Mouse (Mus musculus) G1E (cell line): ENCODE results near the gene Zbed4. TPM values are rescaled to one million over a fixed set of nuclear protein-coding genes. Genes with fewer than 3 reads are reported as not detected.
A peak's percentile ranks its signal among the peaks of the same experiment; 100 is the strongest.

ENCODE experiments used
- ATAC-seq: 2 replicates; pipeline ENCODE4 v1.8.0; 2016; ENCODE audit warnings: mild to moderate bottlenecking; ENCODE audit not compliant: insufficient number of reproducible peaks, poor library complexity, low FRiP score, severe bottlenecking; ENCODE audit errors: extremely low read depth
- DNase-seq: peaks from one replicate; pipeline ENCODE4 v3.0.0; 2012; ENCODE audit warnings: low spot score
- H3K27me3 ChIP-seq: 2 replicates; pipeline ENCODE4 v1.6.1; 2012; ENCODE audit warnings: mild to moderate bottlenecking, low read length, inconsistent platforms; ENCODE audit not compliant: insufficient read depth
- H3K36me3 ChIP-seq: replicated peaks from 2 replicates; pipeline ENCODE3; 2012; ENCODE audit warnings: mild to moderate bottlenecking, inconsistent platforms
- H3K4me1 ChIP-seq: 2 replicates; pipeline ENCODE4 v1.6.1; 2012; ENCODE audit warnings: low read depth, low read length, inconsistent platforms, mixed read lengths; ENCODE audit not compliant: insufficient read depth
- H3K4me3 ChIP-seq: 2 replicates; pipeline ENCODE4 v1.5.1; 2012; ENCODE audit warnings: low read depth, mild to moderate bottlenecking, inconsistent platforms, low read length, moderate library complexity, mixed read lengths
- H3K9me3 ChIP-seq: replicated peaks from 2 replicates; pipeline ENCODE4 v1.6.1; 2012; ENCODE audit warnings: inconsistent platforms
- CTCF ChIP-seq: IDR thresholded peaks from 2 replicates; pipeline ENCODE4 v1.5.1; 2012; ENCODE audit warnings: low read depth, low read length, inconsistent platforms, mixed read lengths
- GATA1 ChIP-seq: IDR thresholded peaks from 2 replicates; pipeline ENCODE4 v1.6.1; 2012; ENCODE audit warnings: borderline replicate concordance, low read length, inconsistent platforms, mixed read lengths
- GATA2 ChIP-seq: IDR thresholded peaks from 2 replicates; pipeline ENCODE4 v1.6.1; 2012; ENCODE audit warnings: low read depth, low read length, inconsistent platforms, borderline replicate concordance
- POLR2AphosphoS5 ChIP-seq: IDR thresholded peaks from 2 replicates; pipeline ENCODE4 v1.6.1; 2012; ENCODE audit warnings: low read depth, low read length, inconsistent platforms; ENCODE audit not compliant: insufficient replicate concordance
- TAL1 ChIP-seq: conservative IDR thresholded peaks from 2 replicates; pipeline ENCODE4 v1.6.1; 2012; ENCODE audit warnings: low read depth, low read length, inconsistent platforms, mixed read lengths
- polyA plus RNA-seq: library from polyadenylated mRNA; stranded (reverse); fragments of >175 nt; gene quantifications from 2 replicates; pipeline ENCODE4 v1.2.3, GENCODE M21; 2012
- total RNA-seq, 2 experiments: library from RNA; stranded (forward) in 1 of 2; stranded (reverse) in 1 of 2; fragments of 200-1000 nt in 1 of 2; fragments of >200 nt in 1 of 2; fragmentation: Nextera tagmentation in 1 of 2; gene quantifications; 2 replicates each; pipeline ENCODE4 v1.2.3; 2014 to 2017

Zbed4 gene
- total and polyA plus RNA-seq, 3 experiments: 11.0 to 40.8 (median 37.2) TPM

DNA sequence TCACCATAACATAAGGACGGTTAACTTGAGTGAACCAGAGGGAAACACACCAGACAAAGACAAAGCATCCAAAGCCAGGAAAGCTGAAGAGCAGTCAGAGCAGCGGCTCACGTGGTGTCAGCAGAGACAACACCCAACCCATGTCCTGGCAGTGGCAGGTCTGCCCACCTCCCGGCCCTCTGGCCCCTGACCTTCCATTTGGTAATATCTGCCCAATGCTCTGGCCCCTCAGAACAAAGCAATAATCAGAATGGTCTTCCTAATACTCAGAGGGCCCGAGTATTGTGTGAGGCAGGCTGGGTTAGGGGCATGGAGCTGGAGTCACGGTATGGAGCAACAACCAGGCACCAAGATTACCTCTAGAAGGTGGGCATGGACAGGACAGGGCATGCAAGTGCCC, 28.3 kb upstream of the Zbed4 start:
- TF ChIP-seq POLR2AphosphoS5 (no peak), GATA2 (no peak), CTCF (no peak), TAL1 (no peak), GATA1 (no peak)
- DNase-seq (no peak), ATAC-seq (no peak)
- Histone ChIP-seq H3K36me3 (peaks cover 87% of the 10 kb centered on the region), H3K27me3 (no peaks in the 10 kb centered on the region), H3K4me3 (no peak overlapping the region), H3K9me3 (no peaks in the 10 kb centered on the region), H3K4me1 (peaks cover 39% of the 10 kb centered on the region)

DNA sequence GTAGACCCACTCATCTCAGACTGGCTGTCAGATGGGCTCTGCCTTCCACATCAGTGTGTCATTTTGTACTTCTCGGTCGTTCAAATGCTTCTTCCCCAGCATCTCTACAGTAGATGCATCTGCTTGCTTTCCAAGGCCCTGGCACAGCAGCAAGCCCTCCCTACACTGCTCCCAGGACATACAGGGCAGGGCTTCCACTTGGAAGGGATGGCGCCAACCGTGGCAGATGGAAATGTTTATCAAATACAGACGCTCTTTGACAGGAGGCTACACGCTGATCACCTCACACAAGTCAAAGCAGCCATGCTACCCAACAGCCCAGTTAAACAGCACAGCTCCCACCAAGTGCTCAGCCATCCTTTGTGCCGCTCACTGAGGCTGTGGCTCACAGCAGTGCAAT, 27.1 kb upstream of the Zbed4 start:
- H3K4me1 ChIP-seq: peaks cover 43% of the 10 kb centered on the region
- DNase-seq: no peak
- no peaks in the 10 kb centered on the region for H3K9me3 ChIP-seq
- no peak overlapping the region for H3K4me3 ChIP-seq
- ATAC-seq: no peak
- no peaks in the 10 kb centered on the region for H3K27me3 ChIP-seq
- peaks cover 86% of the 10 kb centered on the region for H3K36me3 ChIP-seq
- TF ChIP-seq GATA1 (no peak), CTCF (no peak), GATA2 (no peak), POLR2AphosphoS5 (no peak), TAL1 (no peak)

DNA sequence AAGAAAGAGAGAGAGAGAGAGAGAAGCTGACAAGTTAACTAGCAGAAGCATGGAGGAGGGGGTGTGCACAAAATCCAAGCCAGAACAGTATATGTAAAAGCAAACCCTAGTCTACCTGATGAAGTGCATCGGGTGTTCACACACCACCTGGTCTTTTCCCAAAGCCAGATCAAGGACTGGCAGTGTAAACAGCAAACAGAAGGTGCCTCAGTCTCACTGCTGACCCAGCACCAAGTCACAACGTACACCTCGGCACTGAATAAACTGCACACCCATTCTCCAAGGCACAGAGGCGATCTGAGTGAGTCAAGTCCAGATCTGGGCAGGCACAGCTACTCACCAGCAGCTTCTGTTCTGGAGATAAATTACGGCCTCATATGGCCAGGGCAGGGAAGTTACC, 26.4 kb upstream of the Zbed4 start:
- Histone ChIP-seq H3K9me3 (no peaks in the 10 kb centered on the region), H3K4me3 (no peak overlapping the region), H3K27me3 (no peaks in the 10 kb centered on the region), H3K36me3 (peaks cover 88% of the 10 kb centered on the region), H3K4me1 (peaks cover 51% of the 10 kb centered on the region)
- DNase-seq (no peak), ATAC-seq (no peak)
- TF ChIP-seq POLR2AphosphoS5 (no peak), GATA1 (no peak), GATA2 (no peak), TAL1 (no peak), CTCF (no peak)

DNA sequence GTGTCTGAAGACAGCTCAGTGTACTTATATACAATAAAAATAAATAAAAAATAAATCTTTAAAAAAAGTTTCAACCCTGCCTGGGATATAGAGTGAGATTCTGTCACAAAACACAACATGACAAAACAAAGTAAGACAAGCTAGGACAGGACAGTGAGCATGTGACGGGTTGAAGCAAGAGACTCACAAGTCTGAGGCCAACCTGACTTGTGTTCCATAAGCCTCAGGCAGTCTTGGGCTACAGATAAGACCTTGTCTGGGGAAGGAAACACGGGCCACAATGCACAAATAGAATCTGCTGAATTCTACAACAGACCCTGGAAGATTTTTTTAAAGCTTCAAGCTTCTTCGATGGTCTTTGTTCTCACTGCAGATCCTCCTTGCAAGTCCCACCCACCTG, 24.3 kb upstream of the Zbed4 start:
- Histone ChIP-seq H3K4me3 (no peak overlapping the region), H3K27me3 (no peaks in the 10 kb centered on the region), H3K36me3 (peaks cover 88% of the 10 kb centered on the region), H3K9me3 (no peaks in the 10 kb centered on the region), H3K4me1 (peaks cover 65% of the 10 kb centered on the region)
- TF ChIP-seq GATA1 (no peak), GATA2 (no peak), POLR2AphosphoS5 (no peak), TAL1 (no peak), CTCF (no peak)
- no peak for ATAC-seq
- no peak for DNase-seq

DNA sequence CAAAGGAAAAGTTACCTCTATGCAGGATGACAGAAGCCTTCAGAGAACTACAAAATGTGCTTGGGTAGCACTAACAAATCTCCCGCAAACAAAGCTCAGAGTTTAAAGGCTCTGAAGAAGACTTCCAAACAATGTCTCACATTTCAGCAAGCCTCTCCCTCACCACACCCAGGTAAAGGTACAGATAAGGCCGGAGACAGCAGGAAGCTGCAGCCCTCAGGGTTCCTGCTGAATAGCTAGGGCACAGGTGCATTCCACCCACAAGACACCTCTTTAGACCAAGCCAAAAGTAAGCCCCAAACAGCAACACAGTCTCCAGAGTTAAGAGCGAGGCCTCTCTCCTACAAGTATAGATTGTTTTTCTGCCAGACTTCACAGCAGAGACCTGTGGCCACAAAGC, 20.7 kb upstream of the Zbed4 start:
- TF ChIP-seq POLR2AphosphoS5: no peak
- no peak for TF ChIP-seq CTCF
- no peak for TF ChIP-seq GATA2
- Histone ChIP-seq H3K27me3 (no peaks in the 10 kb centered on the region), H3K36me3 (peaks cover 61% of the 10 kb centered on the region), H3K4me1 (peaks cover 65% of the 10 kb centered on the region), H3K4me3 (no peak overlapping the region), H3K9me3 (no peaks in the 10 kb centered on the region)
- ATAC-seq: no peak
- DNase-seq: no peak

DNA sequence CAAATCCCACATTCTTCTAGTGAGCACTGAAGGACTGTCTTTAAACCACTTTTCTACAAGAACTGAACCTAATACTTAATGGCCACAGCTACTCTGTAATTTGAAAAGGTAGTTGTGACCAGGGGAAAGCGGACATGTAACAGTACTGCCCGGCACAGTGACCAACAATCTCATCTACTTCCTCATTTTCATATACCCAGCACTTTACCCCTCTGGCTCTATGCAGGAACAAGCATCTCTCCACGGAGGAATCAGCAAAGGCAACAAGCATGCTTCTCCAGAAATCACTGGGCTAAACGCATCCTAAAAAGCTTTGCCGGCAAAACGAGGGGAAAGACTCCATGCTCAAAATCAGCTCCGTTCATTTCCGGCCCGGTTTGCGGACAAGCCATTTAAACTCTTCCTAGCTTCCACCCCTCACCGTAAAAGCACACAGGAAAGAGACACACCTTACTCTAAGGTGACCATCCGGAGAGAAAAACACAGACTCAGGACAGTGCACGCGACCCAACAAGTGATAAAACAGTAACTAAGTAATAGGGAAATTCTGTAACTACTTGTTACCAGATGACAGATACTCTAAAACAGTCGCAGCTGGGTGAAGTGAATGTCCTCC, 18.9 kb upstream of the Zbed4 start:
- DNase-seq (peak; percentile 35), ATAC-seq (no peak; the same call in 1 of the 2 replicates)
- peaks cover 57% of the 10 kb centered on the region for H3K36me3 ChIP-seq

More for the DNA sequence above, 18.9 kb upstream of the Zbed4 start:
- peaks cover 69% of the 10 kb centered on the region for H3K4me1 ChIP-seq
- peak overlapping the region; percentile 90 for H3K4me3 ChIP-seq
- no peaks in the 10 kb centered on the region for H3K9me3 ChIP-seq
- TF ChIP-seq GATA1 (no peak), CTCF (no peak), POLR2AphosphoS5 (no peak), TAL1 (no peak), GATA2 (no peak)
- H3K27me3 ChIP-seq: no peaks in the 10 kb centered on the region
